In genomic region chr11:76361422-76361821, GRCm38 (mm10) we compare ENCODE assay signal across 20 mouse cellular contexts.
"Had no signal": no experiment of that assay in that cellular context is flagged by ENCODE, and none has a peak within 500 bp of the region (broad histone marks: within the 10 kb centered on the region; RNA-seq: fewer than 3 reads in every experiment).

No protein-coding gene starts in this region.

- H3K4me2 ChIP-seq: limb, embryonic 15.5 days; liver, embryonic 12.5 days; liver, embryonic 15.5 days; lung, embryonic 15.5 days; midbrain, embryonic 12.5 days; neural tube, embryonic 13.5 days; stomach, embryonic 15.5 days had no signal

- H3K9me3 ChIP-seq: limb, embryonic 15.5 days; liver, embryonic 12.5 days; liver, embryonic 15.5 days; lung, embryonic 15.5 days; midbrain, embryonic 12.5 days; neural tube, embryonic 13.5 days; stomach, embryonic 15.5 days had no signal

- ATAC-seq: liver, embryonic 12.5 days; midbrain, embryonic 16.5 days had no signal

- H3K9ac ChIP-seq: limb, embryonic 15.5 days; liver, embryonic 12.5 days; liver, embryonic 15.5 days; lung, embryonic 15.5 days; midbrain, embryonic 12.5 days; neural tube, embryonic 13.5 days; stomach, embryonic 15.5 days had no signal

- DNase-seq: kidney, adult 2 months; kidney, postnatal 25 days; layer of hippocampus, adult 9-11 months; lung, adult 18-20 months; lung, postnatal 10 days; lung, postnatal 4 days; retina, postnatal 1 day; right cerebral cortex, postnatal 25 days; spleen, adult 18-20 months; thymus, postnatal 25 days had no signal

- H3K36me3 ChIP-seq: limb, embryonic 15.5 days; liver, embryonic 12.5 days; liver, embryonic 15.5 days; lung, embryonic 15.5 days; midbrain, embryonic 12.5 days; neural tube, embryonic 13.5 days; stomach, embryonic 15.5 days had no signal

- H3K4me1 ChIP-seq: liver, embryonic 12.5 days; liver, embryonic 15.5 days had no signal

- H3K4me3 ChIP-seq: layer of hippocampus, adult 2 months; limb, embryonic 15.5 days; liver, embryonic 12.5 days; liver, embryonic 15.5 days; lung, embryonic 15.5 days; midbrain, embryonic 12.5 days; myocyte; neural tube, embryonic 13.5 days; stomach, embryonic 15.5 days had no signal

- H3K27me3 ChIP-seq: limb, embryonic 15.5 days; liver, embryonic 12.5 days; liver, embryonic 15.5 days; lung, embryonic 15.5 days; midbrain, embryonic 12.5 days; neural tube, embryonic 13.5 days; stomach, embryonic 15.5 days had no signal

- H3K27ac ChIP-seq: layer of hippocampus, adult 2 months; limb, embryonic 15.5 days; liver, embryonic 12.5 days; liver, embryonic 15.5 days; lung, embryonic 15.5 days; neural tube, embryonic 13.5 days; stomach, embryonic 15.5 days had no signal
